Mouse (Mus musculus): ENCODE measurements around the gene Lrmda.

GRCm38 (mm10) chr14:22004943-22005342 lies 14.6 kb upstream of the Lrmda start:
- TF ChIP-seq CTCF (IDR thresholded peaks at IDR 0.05; ENCODE audit: borderline replicate concordance, insufficient read depth, low read length) (no peak), POLR2A (IDR thresholded peaks at IDR 0.05; ENCODE audit: low read depth, low read length) (no peak)
